29 mouse cellular contexts compared by ENCODE assay signal in genomic region chr2:84389075-84389474, GRCm38 (mm10). TPM values are rescaled to one million over a fixed set of nuclear protein-coding genes. Genes with fewer than 3 reads are reported as not detected.
DNase-seq lines count a peak whose midpoint lies in the region; ATAC-seq lines count a peak whose summit lies in the region.
"Had no signal": no experiment of that assay in that cellular context is flagged by ENCODE, and none has a peak within 500 bp of the region (broad histone marks: within the 10 kb centered on the region; RNA-seq: fewer than 3 reads in every experiment).

No protein-coding gene starts in this region.

- no peak overlapping the region for H3K4me2 ChIP-seq in heart, embryonic 11.5 days
- H3K4me2 ChIP-seq in heart, embryonic 15.5 days, result no peak overlapping the region
- H3K4me2 ChIP-seq in liver, embryonic 13.5 days, result no peak overlapping the region
- no peak overlapping the region for H3K4me2 ChIP-seq in stomach, embryonic 16.5 days (ENCODE audit: low read depth, low read length)
- H3K4me2 ChIP-seq: embryonic facial prominence, embryonic 12.5 days; embryonic facial prominence, embryonic 15.5 days; hindbrain, embryonic 14.5 days had no signal

- no peaks in the 10 kb centered on the region for H3K27me3 ChIP-seq in heart, embryonic 11.5 days (ENCODE audit: control insufficient read depth, insufficient read depth, low read length)
- H3K27me3 ChIP-seq in heart, embryonic 10.5 days (ENCODE audit: insufficient read depth, poor library complexity, severe bottlenecking), result no peaks in the 10 kb centered on the region
- no peaks in the 10 kb centered on the region for H3K27me3 ChIP-seq in heart, embryonic 15.5 days
- H3K27me3 ChIP-seq in liver, embryonic 13.5 days, result no peaks in the 10 kb centered on the region
- H3K27me3 ChIP-seq in stomach, embryonic 16.5 days (ENCODE audit: control insufficient read depth, insufficient read depth, low read length), result no peaks in the 10 kb centered on the region
- H3K27me3 ChIP-seq: CH12.LX; embryonic facial prominence, embryonic 12.5 days; embryonic facial prominence, embryonic 15.5 days had no signal

- H3K4me3 ChIP-seq in heart, embryonic 11.5 days (ENCODE audit: low read depth, low read length), result no peak overlapping the region
- no peak overlapping the region for H3K4me3 ChIP-seq in heart, embryonic 10.5 days
- H3K4me3 ChIP-seq in heart, embryonic 15.5 days, result no peak overlapping the region
- no peak overlapping the region for H3K4me3 ChIP-seq in liver, embryonic 13.5 days (replicated peaks)
- no peak overlapping the region for H3K4me3 ChIP-seq in stomach, embryonic 16.5 days (replicated peaks; ENCODE audit: low read length)
- H3K4me3 ChIP-seq: embryonic facial prominence, embryonic 12.5 days; embryonic facial prominence, embryonic 15.5 days; gastrocnemius, adult 2 months; heart, adult 2 months had no signal

- H3K27ac ChIP-seq in heart, embryonic 11.5 days (ENCODE audit: low read depth, low read length), result no peak overlapping the region
- no peak overlapping the region for H3K27ac ChIP-seq in heart, embryonic 10.5 days
- H3K27ac ChIP-seq in heart, embryonic 15.5 days, result peak overlapping the region; percentile 53
- H3K27ac ChIP-seq in liver, embryonic 13.5 days, result peak overlapping the region; percentile 21; the same call in 1 of the 2 replicates
- 0 out of 2 replicates have a peak overlapping the region, but pooled peaks have one; percentile 14 for H3K27ac ChIP-seq in stomach, embryonic 16.5 days (ENCODE audit: low read length)
- H3K27ac ChIP-seq: embryonic facial prominence, embryonic 12.5 days; embryonic facial prominence, embryonic 15.5 days; gastrocnemius, adult 2 months; heart, adult 2 months; hindbrain, embryonic 14.5 days; hindbrain, postnatal 0 days had no signal

- peak; percentile 58; the same call in 1 of the 2 replicates for ATAC-seq in heart, embryonic 11.5 days (replicated peaks; ENCODE audit: insufficient number of reproducible peaks, low FRiP score, low TSS enrichment)
- ATAC-seq in heart, embryonic 15.5 days (replicated peaks; ENCODE audit: insufficient number of reproducible peaks, insufficient read depth, low FRiP score, low read depth), result peak; percentile 25; the same call in 1 of the 2 replicates
- ATAC-seq in liver, embryonic 13.5 days (ENCODE audit: low read depth), result no peak
- ATAC-seq in stomach, embryonic 16.5 days (ENCODE audit: insufficient read depth, low FRiP score), result no peak
- ATAC-seq: forebrain, embryonic 14.5 days; forebrain, postnatal 0 days; hindbrain, postnatal 0 days; inflammation-experienced regulatory T-cells, adult 6 months; intestine, embryonic 16.5 days; Patski had no signal

- H3K4me1 ChIP-seq in heart, embryonic 11.5 days (ENCODE audit: control insufficient read depth, insufficient read depth, low read length), result peaks cover 5% of the 10 kb centered on the region; the same call in 1 of the 2 replicates
- H3K4me1 ChIP-seq in heart, embryonic 10.5 days, result peaks cover 19% of the 10 kb centered on the region
- peaks cover 16% of the 10 kb centered on the region for H3K4me1 ChIP-seq in heart, embryonic 15.5 days (replicated peaks)
- peaks cover 34% of the 10 kb centered on the region for H3K4me1 ChIP-seq in liver, embryonic 13.5 days (replicated peaks)
- H3K4me1 ChIP-seq in stomach, embryonic 16.5 days (ENCODE audit: control insufficient read depth, insufficient read depth, low read length), result peaks cover 4% of the 10 kb centered on the region; the same call in 1 of the 2 replicates
- H3K4me1 ChIP-seq: embryonic facial prominence, embryonic 12.5 days had no signal

- H3K36me3 ChIP-seq in heart, embryonic 11.5 days (ENCODE audit: control insufficient read depth, insufficient read depth, low read length), result no peaks in the 10 kb centered on the region
- H3K36me3 ChIP-seq in heart, embryonic 10.5 days, result no peaks in the 10 kb centered on the region
- H3K36me3 ChIP-seq in heart, embryonic 15.5 days, result no peaks in the 10 kb centered on the region
- no peaks in the 10 kb centered on the region for H3K36me3 ChIP-seq in liver, embryonic 13.5 days
- H3K36me3 ChIP-seq in stomach, embryonic 16.5 days (ENCODE audit: control insufficient read depth, insufficient read depth, low read length), result no peaks in the 10 kb centered on the region
- H3K36me3 ChIP-seq: embryonic facial prominence, embryonic 12.5 days; embryonic facial prominence, embryonic 15.5 days; G1E had no signal

- H3K9me3 ChIP-seq in heart, embryonic 11.5 days (replicated peaks; ENCODE audit: control insufficient read depth, low read length), result no peaks in the 10 kb centered on the region
- H3K9me3 ChIP-seq in heart, embryonic 10.5 days, result no peaks in the 10 kb centered on the region
- no peaks in the 10 kb centered on the region for H3K9me3 ChIP-seq in heart, embryonic 15.5 days (replicated peaks)
- no peaks in the 10 kb centered on the region for H3K9me3 ChIP-seq in liver, embryonic 13.5 days (replicated peaks)
- H3K9me3 ChIP-seq in stomach, embryonic 16.5 days (replicated peaks; ENCODE audit: control insufficient read depth, low read length), result no peaks in the 10 kb centered on the region
- H3K9me3 ChIP-seq: embryonic facial prominence, embryonic 12.5 days; embryonic facial prominence, embryonic 15.5 days; G1E had no signal

- no peak for DNase-seq in heart, embryonic 10.5 days (ENCODE audit: low spot score)
- no peak for DNase-seq in heart, adult 18-20 months
- no peak for DNase-seq in liver, embryonic 13.5 days
- DNase-seq in liver, result no peak
- no peak for DNase-seq in cerebellum, adult 9-11 months
- DNase-seq: adrenal gland, postnatal 10 days; adrenal gland, postnatal 36 days; B cell, adult 2 months; cerebellum, adult 18-20 months; cerebellum, adult 9-10 months; cerebellum, postnatal 25 days; forebrain, postnatal 0 days; gastrocnemius, adult 2 months; gastrocnemius, postnatal 14 days; heart, adult 2 months; kidney, adult 18-20 months had no signal

- no peak overlapping the region for H3K9ac ChIP-seq in heart, embryonic 11.5 days (ENCODE audit: low read depth, low read length)
- H3K9ac ChIP-seq in heart, embryonic 15.5 days, result no peak overlapping the region
- H3K9ac ChIP-seq in liver, embryonic 13.5 days, result no peak overlapping the region
- H3K9ac ChIP-seq in stomach, embryonic 16.5 days (ENCODE audit: low read length), result no peak overlapping the region
- H3K9ac ChIP-seq: embryonic facial prominence, embryonic 12.5 days; embryonic facial prominence, embryonic 15.5 days; forebrain, postnatal 0 days; hindbrain, embryonic 14.5 days had no signal

RNA-seq across cellular contexts. Expression of gene Calcrl, which starts 36.1 kb away (rescaled TPM):
- 59.6 and 68.1 TPM in 2 replicates for polyA plus RNA-seq in heart, embryonic 11.5 days (2014; fragmentation: Nextera tagmentation; extraction: Ambion mirVana)
- 37.7 and 52.7 TPM in 2 replicates for polyA plus RNA-seq in heart, embryonic 10.5 days (2016; fragmentation: Nextera tagmentation; extraction: Ambion mirVana)
- 38.8 and 39.4 TPM in 2 replicates for polyA plus RNA-seq in heart, embryonic 15.5 days (2015; fragmentation: Nextera tagmentation; extraction: Ambion mirVana)
- 10 to 100 TPM; 25.3 to 27.4 TPM for total RNA-seq in heart, adult 18-20 months (2021)
- polyA plus RNA-seq in liver, embryonic 13.5 days (2015; fragmentation: Nextera tagmentation; extraction: Ambion mirVana), result 11.5 and 18.7 TPM in 2 replicates
- polyA plus RNA-seq in stomach, embryonic 16.5 days (2015; fragmentation: Nextera tagmentation; extraction: Ambion mirVana), result 45.9 and 47.0 TPM in 2 replicates
- polyA plus RNA-seq: Patski had no signal

Comparison
In these comparisons a context has a peak if more than half of its experiments do, and no peak if none do; other contexts are left out.
1. H3K27ac ChIP-seq: peak in heart, embryonic 15.5 days (single experiment), liver, embryonic 13.5 days (single experiment) and stomach, embryonic 16.5 days (single experiment); none in heart, embryonic 11.5 days (single experiment) and heart, embryonic 10.5 days (single experiment).
2. ATAC-seq: peak in heart, embryonic 11.5 days (single experiment) and heart, embryonic 15.5 days (single experiment); none in liver, embryonic 13.5 days (single experiment) and stomach, embryonic 16.5 days (single experiment).